Mouse (Mus musculus) naive thymus-derived CD4-positive, alpha-beta T cell, adult 2 months (primary cell): ENCODE data around the gene Gm45837.

Experiments
- DNase-seq: peaks from one replicate; pipeline ENCODE4 v3.0.0-alpha.2; 2011; ENCODE audit warnings: low read depth

Gene Gm45837

GRCm38 (mm10) chr7:101410267-101410936 is at the start of gene Gm45837:
Gene Gm45837 (plus strand): TSS chr7:101410886.
- no peak for DNase-seq

GRCm38 (mm10) chr7:101361021-101361420 is 49.7 kb upstream of the Gm45837 start:
- no peak for DNase-seq

- no peak for DNase-seq
Measured at GRCm38 (mm10) chr7:101361767-101362166, 48.9 kb upstream of the Gm45837 start.

GRCm38 (mm10) chr7:101362791-101363191 is 47.9 kb upstream of the Gm45837 start:
- no peak for DNase-seq

GRCm38 (mm10) chr7:101363914-101364313 is 46.8 kb upstream of the Gm45837 start:
- no peak for DNase-seq

GRCm38 (mm10) chr7:101367901-101368852 is 42.5 kb upstream of the Gm45837 start:
- peak; percentile 46 for DNase-seq

- no peak for DNase-seq
Measured at GRCm38 (mm10) chr7:101369666-101370065, 41.0 kb upstream of the Gm45837 start.

GRCm38 (mm10) chr7:101373082-101373481 is 37.6 kb upstream of the Gm45837 start:
- no peak for DNase-seq

GRCm38 (mm10) chr7:101374155-101374554 is 36.5 kb upstream of the Gm45837 start:
- peak; percentile 78 for DNase-seq

GRCm38 (mm10) chr7:101376701-101377340 is 33.9 kb upstream of the Gm45837 start:
- no peak for DNase-seq

GRCm38 (mm10) chr7:101377741-101378262 is 32.9 kb upstream of the Gm45837 start:
- peak; percentile 93 for DNase-seq

GRCm38 (mm10) chr7:101378285-101378684 is 32.4 kb upstream of the Gm45837 start:
- no peak for DNase-seq

- DNase-seq = peak; percentile 29
Measured at GRCm38 (mm10) chr7:101378796-101379465, 31.8 kb upstream of the Gm45837 start.

GRCm38 (mm10) chr7:101379732-101380131 is 31.0 kb upstream of the Gm45837 start:
- DNase-seq = no peak

- DNase-seq = no peak
Measured at GRCm38 (mm10) chr7:101381512-101381911, 29.2 kb upstream of the Gm45837 start.

GRCm38 (mm10) chr7:101382378-101382777 is 28.3 kb upstream of the Gm45837 start:
- DNase-seq = peak; percentile 21

GRCm38 (mm10) chr7:101383756-101384155 is 26.9 kb upstream of the Gm45837 start:
- no peak for DNase-seq

- no peak for DNase-seq
Measured at GRCm38 (mm10) chr7:101384931-101385330, 25.8 kb upstream of the Gm45837 start.

- DNase-seq = no peak
Measured at GRCm38 (mm10) chr7:101385331-101385733, 25.4 kb upstream of the Gm45837 start.

GRCm38 (mm10) chr7:101385866-101386452 is 24.7 kb upstream of the Gm45837 start:
- no peak for DNase-seq

GRCm38 (mm10) chr7:101389256-101389655 is 21.4 kb upstream of the Gm45837 start:
- DNase-seq = no peak
